Mouse (Mus musculus): ENCODE measurements around the gene Slco3a1.

Slco3a1 gene

DNA sequence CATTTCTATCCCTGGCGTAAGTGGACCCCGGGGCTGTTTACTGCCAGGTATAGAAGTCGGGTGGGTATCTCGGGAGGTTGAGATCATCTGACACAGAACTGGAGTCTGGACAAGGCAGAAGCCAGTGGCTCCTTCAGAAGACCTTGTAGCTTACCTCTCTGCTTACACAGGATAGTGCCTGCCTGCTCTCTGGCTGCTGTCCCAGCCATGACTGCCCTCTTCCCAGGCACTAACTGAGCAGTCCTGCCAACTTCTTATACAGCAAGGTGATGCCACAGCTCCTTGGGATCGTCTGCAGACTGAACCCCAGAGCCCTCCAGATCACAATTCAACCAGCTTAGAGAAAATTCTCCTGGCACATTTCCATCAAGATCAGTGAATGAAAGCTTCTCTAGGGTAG, 26.4 kb downstream of the Slco3a1 start:
- DNase-seq (ENCODE audit: low spot score): no peak

DNA sequence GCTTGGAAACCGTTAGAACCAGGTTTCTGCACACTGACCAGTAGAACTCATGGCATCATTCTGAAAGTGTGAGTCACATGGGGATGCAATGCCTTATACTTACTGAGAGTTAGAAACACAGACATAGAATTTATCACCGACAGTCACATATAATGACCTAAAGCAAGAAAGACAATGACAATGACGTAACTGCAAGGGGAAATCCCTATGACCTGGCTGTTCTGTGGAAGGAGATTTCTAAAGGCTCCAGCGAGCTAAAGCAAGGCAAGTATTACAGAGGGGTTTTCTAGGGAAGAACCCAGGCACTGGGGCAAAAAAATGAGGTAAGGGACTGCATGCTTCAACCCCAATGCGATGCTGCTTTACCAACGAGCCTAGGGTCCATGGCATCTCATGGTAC, 26.9 kb downstream of the Slco3a1 start:
- no peak for DNase-seq (ENCODE audit: low spot score)

DNA sequence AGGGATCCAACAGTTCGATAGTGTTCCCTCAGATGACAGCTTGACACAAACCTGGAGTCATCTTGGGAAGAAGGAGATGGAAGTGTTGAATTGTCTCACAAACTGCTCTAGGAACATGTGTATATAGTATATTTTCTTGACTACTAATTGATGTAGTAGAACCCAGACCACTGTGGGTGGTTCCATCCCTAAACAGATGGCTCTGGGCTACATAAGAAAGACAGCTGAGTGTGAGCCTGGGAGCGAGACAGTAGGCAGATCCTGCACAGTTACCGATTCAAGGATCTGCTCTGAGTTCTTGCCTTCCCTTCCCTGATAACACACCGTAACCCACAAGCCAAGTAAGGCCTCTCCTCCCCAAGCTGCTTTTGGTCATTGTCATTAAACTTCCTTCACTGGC, 28.6 kb downstream of the Slco3a1 start:
- no peak for DNase-seq (ENCODE audit: low spot score)

DNA sequence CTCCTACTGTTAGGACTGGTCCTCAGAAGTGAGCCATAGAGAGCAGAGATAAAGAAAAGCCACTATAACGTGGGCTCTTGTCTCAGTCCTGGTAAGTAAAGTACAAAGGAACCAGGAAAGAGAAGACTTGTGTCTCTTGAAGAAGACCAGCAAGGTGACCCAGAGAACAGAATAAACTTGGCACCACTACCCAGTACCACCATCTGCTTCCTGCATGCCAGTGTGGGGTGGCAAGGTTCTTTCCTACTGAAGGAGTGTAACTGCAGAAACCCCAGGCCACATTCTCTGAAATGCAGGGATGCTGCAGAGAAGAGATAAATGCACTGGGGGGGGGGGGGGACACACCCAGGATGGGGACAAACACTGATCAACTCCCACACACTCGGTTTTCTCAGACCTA, 29.0 kb downstream of the Slco3a1 start:
- DNase-seq (ENCODE audit: low spot score): no peak

DNA sequence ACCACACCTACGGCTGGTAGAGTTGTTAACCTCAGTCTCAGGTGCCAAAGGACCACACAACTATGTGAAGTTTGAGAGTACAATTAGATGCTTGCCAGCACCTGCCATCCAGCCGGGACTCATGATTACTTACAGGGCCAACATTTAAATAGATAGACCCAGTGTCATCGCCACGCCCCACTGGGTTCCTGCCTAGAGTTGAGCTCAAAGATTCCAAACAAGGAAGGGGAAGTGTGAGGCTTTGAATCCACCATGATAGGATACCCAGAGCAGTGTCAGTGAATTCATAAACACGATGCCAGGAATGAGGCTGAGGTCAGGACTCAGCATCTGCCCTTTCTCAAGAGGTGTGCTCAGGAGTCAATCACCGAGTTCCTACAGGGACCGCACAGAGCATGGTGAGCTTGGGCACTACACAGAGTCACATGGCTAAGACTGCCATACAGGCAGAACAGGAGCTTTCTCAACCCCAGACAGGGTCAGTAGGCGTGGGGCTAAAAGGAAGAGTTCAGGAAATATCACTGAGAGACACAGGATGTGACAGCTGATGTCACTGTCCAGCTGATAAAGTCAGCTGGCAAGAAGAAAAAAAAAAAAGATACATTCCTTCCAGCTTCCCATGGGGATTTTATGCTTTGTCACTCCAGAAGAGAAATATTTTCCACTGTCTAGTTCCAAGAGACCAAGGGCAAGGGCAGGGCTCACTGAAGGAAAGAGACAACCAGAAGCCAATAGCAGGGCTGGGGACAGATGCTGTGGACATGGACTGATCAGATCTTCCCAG, 30.2 kb downstream of the Slco3a1 start:
- no peak for DNase-seq (ENCODE audit: low spot score)

DNA sequence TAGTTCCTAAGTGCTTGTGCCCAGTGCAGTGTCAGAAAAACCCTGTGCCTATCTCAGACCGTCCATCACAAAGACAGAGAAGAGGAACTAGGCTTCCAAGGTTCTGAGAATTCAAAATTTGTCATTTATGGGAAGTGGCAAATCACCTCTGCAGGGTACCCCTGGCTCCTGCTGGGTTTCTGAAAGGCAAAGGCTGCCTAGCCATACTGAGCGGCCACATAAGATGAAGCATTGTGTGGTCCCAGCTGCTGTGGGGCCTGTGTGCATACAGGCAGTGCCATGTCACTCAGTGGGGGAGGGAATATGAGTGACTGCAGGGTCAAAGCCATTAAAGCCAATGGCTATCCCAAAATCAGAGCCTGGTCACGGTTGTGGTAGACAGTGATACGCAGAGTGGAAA, 31.5 kb downstream of the Slco3a1 start:
- no peak for DNase-seq (ENCODE audit: low spot score)

DNA sequence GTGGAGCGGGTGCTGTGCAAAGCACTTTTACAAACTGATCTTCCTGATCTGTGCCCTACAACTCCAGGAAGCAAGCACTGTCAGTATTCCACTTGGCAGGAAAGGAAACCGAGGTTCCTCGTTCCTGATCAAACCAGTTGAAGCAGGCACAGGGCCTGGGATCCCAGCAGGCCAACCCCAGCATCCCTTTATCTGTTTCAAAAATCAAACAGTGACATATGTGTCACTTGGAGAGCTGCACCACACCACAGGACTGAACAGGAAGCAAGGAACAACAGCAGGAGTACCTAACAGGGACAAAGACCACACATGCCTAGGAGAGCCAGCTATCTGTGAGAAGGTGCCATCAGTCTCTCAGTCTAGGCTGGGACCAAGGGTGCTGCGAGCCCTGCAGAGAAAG, 32.3 kb downstream of the Slco3a1 start:
- DNase-seq (ENCODE audit: low spot score): no peak

DNA sequence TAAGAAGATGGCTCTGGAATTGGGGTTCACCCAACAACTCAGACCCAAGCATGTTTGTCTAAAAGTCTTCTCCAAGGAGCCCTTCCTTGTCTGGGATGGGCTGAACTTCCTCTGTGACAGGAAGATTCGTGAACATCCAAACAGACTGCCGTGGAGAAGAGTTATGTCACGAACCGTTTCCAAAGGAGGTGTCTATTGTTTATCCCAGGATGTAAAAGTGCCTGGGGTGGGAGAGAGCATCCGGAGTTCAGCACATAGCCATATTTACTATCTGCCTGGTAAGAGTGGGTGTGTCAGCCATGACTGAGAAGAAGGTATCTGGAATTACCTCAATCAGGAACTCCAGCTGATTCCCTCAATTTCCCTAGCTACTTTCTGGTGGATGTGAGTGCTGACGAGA, 35.2 kb downstream of the Slco3a1 start:
- no peak for DNase-seq (ENCODE audit: low spot score)

DNA sequence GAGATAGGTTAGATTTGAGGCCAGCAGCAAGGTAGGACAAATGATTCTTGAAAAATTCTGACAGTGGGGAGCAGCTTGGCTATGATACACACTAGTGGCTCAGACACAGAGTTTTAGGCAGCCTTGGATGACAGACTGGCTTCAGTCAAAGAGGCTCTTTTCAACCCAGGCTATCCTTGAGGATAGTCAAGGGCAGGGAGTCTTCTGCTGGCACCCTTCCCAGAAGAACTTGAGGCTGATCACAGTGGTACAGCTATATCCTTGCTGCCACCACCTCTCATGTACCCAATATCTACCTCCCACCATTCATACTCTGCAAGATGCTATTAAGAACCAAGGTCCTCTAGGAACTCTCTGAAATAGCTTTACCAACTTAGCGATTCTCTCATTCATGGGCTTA, 35.8 kb downstream of the Slco3a1 start:
- no peak for DNase-seq (ENCODE audit: low spot score)

DNA sequence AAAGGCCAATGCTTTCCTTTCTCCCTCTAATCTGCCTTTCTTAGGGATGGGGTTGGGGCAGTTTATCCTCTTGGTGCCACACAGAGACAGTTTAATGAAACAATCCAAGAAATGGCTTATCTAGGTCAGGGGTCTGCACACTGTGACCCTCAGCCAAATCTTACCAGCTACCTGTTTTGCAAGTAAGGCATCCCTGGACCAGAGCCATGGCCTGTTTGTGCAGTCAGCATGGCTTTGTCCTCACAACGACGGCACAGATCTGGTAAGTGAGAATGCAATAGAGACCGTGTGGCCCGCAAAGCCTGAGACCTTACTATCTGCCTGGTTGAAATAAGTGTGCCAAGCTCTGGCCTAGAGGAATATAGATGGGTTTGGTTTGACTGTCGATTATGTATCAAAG, 36.3 kb downstream of the Slco3a1 start:
- DNase-seq (ENCODE audit: low spot score): no peak

DNA sequence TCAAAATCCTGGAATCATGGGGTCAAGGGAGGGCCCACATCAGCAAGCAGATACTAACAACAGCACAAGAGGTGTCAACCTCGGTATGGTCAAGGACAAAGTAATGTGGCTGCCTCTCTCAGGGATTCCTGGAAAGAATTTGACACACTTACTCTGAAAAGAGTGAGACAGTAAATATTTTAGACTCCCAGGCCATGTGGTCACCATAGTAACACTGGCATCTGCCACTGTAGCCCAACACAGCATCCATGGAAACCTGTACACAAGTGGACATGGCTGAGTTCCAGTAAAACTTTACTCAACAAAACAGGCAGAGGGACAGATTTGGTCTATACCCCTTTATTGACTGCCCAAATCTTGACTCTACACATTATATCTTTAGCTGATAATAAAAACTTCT, 43.9 kb downstream of the Slco3a1 start:
- DNase-seq (ENCODE audit: low spot score): no peak

DNA sequence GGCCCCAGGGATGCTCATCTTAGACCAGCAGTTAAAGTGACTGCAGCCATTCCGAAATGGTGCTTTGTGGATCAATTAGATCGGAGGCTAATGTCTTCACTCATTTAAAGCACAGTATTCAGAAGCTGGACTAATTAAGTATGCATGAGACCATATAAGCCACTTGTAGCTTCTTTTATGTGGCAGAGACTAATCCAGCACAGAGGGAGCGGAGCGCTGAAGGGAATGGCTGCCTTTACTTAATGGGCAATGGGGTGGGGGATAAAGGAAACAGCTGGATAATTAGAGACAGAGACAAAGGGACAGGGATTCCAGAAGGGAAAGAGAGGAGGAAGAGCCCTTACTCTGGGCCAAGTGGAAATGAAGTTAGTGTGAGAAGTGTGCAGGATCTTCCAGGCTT, 46.4 kb downstream of the Slco3a1 start:
- no peak for DNase-seq (ENCODE audit: low spot score)

DNA sequence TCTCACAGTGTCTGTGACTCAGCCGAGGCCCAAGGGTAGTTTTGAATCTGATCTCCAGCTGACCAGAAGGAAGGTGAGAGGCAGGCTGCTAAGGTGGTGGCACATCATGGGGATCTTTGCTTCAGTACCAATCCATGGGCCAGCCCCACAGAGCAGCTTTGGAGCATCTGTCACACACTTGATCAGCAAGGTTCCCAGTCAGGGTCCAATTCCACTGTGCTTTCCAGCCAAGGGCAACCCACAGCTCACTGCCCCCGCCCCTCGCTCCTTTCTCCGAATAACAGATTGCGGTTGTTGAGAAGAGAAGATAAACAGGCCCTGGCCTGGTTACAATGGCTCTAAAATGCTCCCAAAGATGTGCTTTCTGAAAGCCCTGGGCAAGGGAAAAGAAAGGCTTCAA, 47.7 kb downstream of the Slco3a1 start:
- DNase-seq (ENCODE audit: low spot score): no peak

DNA sequence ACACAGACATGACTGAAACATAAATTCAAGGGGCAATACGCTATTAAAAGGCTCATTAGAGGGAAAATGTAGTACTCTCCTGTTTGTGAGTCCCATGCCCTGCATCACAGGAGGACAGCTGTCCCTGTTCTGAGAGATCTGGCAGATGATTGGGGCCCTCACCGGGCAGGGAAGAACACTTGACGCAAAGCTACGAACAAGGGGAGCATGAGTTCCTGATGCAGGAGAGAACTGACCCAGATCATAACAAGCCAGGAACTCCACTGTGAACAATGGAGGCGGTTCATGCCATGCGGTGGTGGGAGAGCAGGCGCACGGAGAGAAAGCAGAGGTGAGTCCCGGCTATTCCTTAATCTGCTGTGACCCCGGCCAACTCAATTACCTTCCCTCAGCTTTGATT, 48.9 kb downstream of the Slco3a1 start:
- DNase-seq (ENCODE audit: low spot score): no peak

DNA sequence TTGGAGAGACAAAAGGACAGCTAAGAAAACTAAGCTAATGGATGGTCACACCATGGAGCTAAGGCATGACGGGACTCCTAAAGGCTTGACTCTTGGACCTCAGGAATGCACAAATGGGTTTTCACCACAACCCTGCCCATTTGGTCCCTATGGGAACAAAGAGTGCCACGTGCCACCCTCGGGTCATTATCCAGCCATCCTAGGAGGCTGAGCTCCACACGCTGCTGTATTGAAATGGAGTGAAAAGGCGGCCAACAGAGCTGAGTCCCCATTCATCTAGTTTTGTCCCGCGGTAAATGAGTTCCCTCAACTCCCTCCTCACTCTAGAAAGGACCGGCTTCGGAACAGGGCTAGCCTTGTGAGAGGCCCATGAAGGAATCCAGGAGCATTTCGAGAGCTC, 53.4 kb downstream of the Slco3a1 start:
- no peak for DNase-seq (ENCODE audit: low spot score)

DNA sequence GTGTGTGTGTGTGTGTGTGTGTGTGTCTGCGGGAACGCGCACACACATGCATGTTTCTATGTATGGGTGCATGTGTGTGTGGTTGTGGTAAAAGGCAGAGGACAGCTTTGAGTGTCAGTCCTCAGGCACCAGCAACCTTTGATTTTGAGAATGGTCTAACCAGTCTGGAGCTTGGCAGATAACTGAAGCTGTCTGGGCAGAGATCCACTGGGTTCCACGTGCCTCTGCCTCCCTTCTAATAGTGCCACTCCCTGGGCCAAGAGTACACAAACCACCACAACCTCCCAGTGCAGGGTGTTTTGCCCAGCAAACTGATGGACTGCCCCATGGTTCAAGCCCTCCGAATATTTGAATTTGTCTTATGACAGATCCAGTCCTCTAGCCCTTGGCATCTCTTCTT, 55.1 kb downstream of the Slco3a1 start:
- DNase-seq (ENCODE audit: low spot score): no peak

DNA sequence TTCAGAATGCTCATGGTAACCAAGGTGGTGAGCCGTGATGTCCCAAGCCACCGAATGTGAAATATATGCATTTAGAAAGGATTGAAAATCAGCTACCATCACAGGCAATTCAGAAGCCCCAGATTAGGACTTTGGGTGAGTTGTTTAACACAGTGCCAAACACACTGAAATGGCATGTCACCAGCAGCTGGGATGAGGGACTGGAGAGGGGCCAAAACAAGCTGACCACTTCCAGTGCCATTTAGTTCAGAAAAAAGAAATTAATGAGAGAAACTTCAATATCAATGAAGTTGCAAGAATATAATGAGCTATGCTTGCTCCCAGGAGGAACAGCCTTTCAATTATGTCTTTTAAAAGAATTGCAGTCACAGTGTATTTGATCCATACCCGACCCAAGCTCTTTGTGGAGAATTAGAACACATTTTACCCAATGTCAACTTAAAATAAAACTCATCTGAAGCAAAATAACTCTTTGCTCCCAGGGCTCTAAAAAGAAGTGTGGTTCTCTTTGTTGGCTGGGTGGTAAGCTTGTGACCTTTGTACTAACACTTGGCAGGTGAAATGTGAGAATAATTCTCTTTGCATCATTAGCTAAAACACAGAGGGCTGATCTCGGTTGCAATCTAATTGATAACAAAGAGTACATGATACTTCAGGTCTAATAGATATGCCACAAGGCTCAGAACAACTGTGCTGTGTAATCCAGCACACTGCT, 56.2 kb downstream of the Slco3a1 start:
- no peak for DNase-seq (ENCODE audit: low spot score)

DNA sequence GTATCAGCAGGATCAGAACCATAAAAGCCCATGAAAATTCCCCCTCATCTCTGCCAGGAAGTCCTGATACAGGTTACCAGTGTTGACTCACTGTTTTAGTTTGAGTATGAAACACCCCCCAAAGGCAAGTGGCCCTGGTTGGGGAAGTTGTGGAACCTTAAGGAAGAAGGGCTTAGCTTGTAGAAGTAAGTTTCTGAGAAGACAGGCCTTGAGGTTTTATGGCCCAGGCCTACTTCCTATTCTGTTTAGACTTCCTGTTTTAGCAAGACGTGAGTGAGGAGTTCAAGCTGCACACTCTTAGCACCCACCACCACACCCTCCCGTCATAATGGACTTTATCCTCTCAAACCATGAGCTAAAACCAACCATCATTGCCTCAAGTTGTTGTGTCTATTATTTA, 57.4 kb downstream of the Slco3a1 start:
- DNase-seq (ENCODE audit: low spot score): no peak

DNA sequence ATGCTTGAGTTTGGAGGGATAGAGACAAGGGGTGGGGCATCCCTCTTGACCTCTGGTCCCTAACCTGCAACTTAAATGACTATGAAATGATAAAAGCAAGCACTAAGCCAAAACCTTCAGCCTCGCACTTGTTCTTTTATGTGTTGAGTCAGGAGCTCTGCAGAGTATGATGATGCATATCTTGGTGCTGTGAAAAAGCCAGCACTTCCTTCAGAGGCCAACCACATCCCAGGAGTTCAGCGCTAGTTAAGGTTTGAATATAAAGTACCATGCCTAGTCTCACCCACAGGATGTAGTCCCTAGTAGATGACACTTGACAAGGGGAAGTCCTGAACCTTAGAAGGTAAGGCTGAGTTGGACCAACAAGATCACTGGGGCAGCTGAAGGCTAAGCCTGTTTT, 59.1 kb downstream of the Slco3a1 start:
- no peak for DNase-seq (ENCODE audit: low spot score)

DNA sequence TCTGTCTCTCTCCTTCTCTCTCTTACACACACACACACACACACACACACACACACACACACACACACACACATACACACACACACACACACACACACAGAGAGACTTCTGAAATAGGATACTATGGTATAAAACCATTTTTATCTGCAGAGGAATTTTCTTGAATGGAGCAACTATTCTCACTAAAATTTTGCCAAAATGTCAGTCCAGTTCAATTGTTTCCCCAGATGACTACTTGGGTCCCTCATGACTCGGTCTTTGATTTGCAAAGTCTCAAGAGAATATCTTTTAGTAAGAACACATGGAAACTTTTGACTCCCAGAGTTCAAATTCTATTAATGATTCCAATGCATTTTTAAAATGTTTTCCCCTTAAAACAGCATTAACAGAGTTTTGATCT, 60.8 kb downstream of the Slco3a1 start:
- DNase-seq (ENCODE audit: low spot score): no peak

DNA sequence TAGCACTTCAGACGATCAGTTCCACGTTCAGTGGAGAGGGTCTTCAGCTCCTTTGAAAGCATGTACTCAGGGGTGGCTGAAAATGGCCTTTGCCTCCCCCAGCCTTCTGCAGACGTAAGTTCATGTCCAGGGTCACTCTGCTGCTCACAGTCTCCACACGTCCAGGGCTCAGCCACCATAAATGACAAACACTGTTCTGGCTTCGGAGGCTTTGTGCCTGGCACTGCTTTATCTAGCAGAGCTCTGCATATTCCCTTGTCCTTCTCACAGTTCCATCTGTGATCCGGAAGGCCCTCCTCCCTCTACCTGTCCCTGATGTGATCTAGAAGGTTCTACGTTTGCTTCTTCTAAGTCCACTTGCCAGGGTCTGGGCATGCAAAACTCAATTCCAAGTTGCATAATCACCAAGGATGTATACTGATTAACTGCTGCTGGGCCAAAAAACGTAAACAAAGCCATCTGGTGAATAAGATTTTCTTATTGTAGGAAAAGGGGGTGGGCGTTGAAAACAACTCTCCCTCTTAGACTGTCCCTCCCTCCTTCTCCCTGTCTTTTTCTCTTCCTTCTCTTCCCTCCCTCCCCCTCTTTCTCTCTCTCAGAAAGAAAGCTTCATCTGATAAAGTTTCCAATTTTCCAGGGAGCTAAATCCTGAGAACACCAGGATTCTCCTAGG, 62.8 kb downstream of the Slco3a1 start:
- no peak for DNase-seq (ENCODE audit: low spot score)

DNA sequence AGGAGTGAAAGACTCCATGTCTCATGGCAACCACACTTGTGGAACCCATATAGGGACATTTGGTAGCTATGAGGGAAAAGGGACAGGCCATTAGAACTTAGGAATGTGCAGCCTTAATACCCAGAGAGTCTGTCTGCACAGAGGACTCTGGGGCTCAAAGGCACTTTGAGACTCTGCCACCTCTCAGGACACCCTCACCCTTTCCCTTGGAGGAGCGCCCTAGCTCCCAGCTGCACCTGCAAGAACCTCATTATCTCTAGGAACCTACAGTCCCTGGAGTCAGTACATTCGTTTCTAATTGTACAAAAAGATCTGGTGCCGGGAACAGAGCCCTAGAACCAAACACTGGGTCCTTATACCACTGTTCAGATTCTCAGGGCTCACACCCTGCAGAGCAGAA, 66.4 kb downstream of the Slco3a1 start:
- no peak for DNase-seq (ENCODE audit: low spot score)

DNA sequence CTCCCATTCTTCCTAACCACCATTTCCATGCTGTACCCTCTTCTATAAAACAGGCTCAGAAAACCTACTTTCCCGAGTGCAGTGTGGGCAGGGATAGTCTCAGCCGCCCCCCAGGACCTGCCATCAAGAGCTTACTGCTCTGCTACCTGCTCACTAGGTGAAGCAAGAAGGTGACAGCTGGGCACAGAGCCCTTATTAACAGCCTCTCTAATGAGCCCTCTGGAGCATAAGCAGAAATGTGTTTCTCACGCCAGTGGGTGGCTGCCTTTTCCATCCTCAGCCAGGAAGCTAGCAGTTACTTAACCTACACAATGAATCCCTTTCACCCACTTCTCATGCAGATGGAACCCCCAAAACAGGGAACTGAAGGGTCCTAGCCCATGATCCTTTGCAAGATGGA, 66.9 kb downstream of the Slco3a1 start:
- DNase-seq (ENCODE audit: low spot score): no peak
